Mouse (Mus musculus): ENCODE measurements around the gene Grm2. TPM values are rescaled to one million over a fixed set of nuclear protein-coding genes. Genes with fewer than 3 reads are reported as not detected.

The Grm2 gene
- polyA plus RNA-seq, 1 experiment from 2014 or later = 0.08 TPM

GRCm38 (mm10) chr9:106681026-106681425 is 25.1 kb upstream of the Grm2 start:
- Histone ChIP-seq H3K27me3 (replicated peaks; ENCODE audit: control insufficient read depth, insufficient read depth, low read length) (no peaks in the 10 kb centered on the region), H3K27ac (replicated peaks; ENCODE audit: low read depth, low read length) (no peak overlapping the region), H3K4me3 (ENCODE audit: low read depth, low read length) (no peak overlapping the region), H3K36me3 (ENCODE audit: control insufficient read depth, insufficient read depth, low read length) (peaks cover 46% of the 10 kb centered on the region), H3K9ac (ENCODE audit: low read depth, low read length) (no peak overlapping the region), H3K4me1 (ENCODE audit: control insufficient read depth, insufficient read depth, low read length) (peaks cover 7% of the 10 kb centered on the region; the same call in 1 of the 2 replicates), H3K4me2 (ENCODE audit: low read depth, low read length) (no peak overlapping the region), H3K9me3 (ENCODE audit: control insufficient read depth, low read length) (no peaks in the 10 kb centered on the region)
- ATAC-seq (ENCODE audit: low read depth) (no peak), DNase-seq (ENCODE audit: low spot score) (no peak)
- WGBS = 88% methylated on average over 9 of the region's 9 CpGs

DNA sequence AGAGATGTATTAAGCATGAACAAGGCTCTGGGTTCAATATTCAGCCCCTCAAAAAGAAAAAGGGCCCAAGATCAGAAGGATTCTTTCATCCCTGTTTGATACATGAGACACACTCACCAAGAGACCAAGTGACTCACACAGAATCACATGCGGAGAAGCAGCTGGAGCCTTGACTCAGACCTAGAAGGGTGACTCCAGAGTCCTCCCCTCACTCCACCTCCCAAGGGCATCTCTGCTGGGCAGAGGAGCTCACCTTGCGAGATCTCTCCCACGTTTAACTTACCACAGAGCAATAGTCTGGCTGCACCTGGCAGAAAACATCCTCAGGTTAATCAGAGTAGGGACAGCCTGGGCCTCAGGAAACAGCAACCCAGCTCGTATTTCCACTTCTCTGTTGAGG is 22.4 kb upstream of the Grm2 start:
- DNase-seq (ENCODE audit: low spot score) = no peak
- Histone ChIP-seq H3K4me2 (ENCODE audit: low read depth, low read length) (no peak overlapping the region), H3K27me3 (replicated peaks; ENCODE audit: control insufficient read depth, insufficient read depth, low read length) (no peaks in the 10 kb centered on the region), H3K27ac (replicated peaks; ENCODE audit: low read depth, low read length) (no peak overlapping the region), H3K4me1 (ENCODE audit: control insufficient read depth, insufficient read depth, low read length) (no peaks in the 10 kb centered on the region), H3K9ac (ENCODE audit: low read depth, low read length) (no peak overlapping the region), H3K36me3 (ENCODE audit: control insufficient read depth, insufficient read depth, low read length) (peaks cover 62% of the 10 kb centered on the region), H3K4me3 (ENCODE audit: low read depth, low read length) (no peak overlapping the region), H3K9me3 (ENCODE audit: control insufficient read depth, low read length) (no peaks in the 10 kb centered on the region)
- WGBS = 68% methylated on average over 4 of the region's 4 CpGs
- no peak for ATAC-seq (ENCODE audit: low read depth)

DNA sequence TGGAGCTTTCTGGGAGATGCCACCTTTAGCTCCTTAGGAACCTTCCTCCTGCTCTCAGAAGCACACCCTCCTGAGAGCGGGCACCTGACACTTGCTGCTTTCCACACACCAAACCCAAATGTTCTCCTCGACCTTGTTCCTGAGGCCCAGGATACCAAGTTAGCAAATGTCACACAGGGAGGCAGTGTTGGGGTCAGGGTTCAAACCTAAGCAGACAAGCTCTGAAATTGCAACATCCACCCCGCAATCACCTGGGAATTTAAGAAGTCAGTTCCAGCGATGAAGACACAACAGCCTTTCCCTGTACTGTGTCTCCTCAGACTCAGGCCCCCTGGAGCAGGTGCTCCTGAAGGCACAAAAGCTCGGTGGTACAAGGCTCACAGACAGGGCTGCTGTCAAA is 21.8 kb upstream of the Grm2 start:
- ATAC-seq (ENCODE audit: low read depth) (no peak), DNase-seq (ENCODE audit: low spot score) (no peak)
- 81% methylated on average over 5 of the region's 5 CpGs for WGBS
- no peak overlapping the region for H3K9ac ChIP-seq (ENCODE audit: low read depth, low read length)
- no peaks in the 10 kb centered on the region for H3K27me3 ChIP-seq (replicated peaks; ENCODE audit: control insufficient read depth, insufficient read depth, low read length)
- H3K4me1 ChIP-seq (ENCODE audit: control insufficient read depth, insufficient read depth, low read length) = no peaks in the 10 kb centered on the region
- H3K27ac ChIP-seq (replicated peaks; ENCODE audit: low read depth, low read length) = no peak overlapping the region
- no peak overlapping the region for H3K4me3 ChIP-seq (ENCODE audit: low read depth, low read length)
- no peak overlapping the region for H3K4me2 ChIP-seq (ENCODE audit: low read depth, low read length)
- peaks cover 66% of the 10 kb centered on the region for H3K36me3 ChIP-seq (ENCODE audit: control insufficient read depth, insufficient read depth, low read length)
- H3K9me3 ChIP-seq (ENCODE audit: control insufficient read depth, low read length) = no peaks in the 10 kb centered on the region

DNA sequence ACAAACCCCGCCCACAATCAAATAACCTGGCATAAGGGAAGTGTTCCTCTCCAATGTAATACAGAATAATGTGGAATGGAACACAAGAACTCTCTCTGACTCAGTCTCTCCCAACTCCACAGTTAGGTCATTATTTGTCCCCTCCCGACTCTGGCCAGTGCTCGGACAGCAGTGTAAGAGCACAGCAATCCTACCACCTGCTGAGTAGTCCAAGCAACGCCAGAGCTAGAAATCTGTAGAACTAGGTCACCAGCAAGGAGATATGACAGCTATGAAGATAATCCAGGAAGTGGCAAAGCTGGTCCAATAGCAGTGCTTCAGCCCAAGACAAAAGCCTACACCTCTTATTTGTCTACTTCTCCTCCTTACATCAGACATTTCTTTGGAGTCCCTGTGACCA is 20.7 kb upstream of the Grm2 start:
- Histone ChIP-seq H3K9ac (ENCODE audit: low read depth, low read length) (no peak overlapping the region), H3K4me1 (ENCODE audit: control insufficient read depth, insufficient read depth, low read length) (no peaks in the 10 kb centered on the region), H3K9me3 (ENCODE audit: control insufficient read depth, low read length) (no peaks in the 10 kb centered on the region), H3K27me3 (replicated peaks; ENCODE audit: control insufficient read depth, insufficient read depth, low read length) (no peaks in the 10 kb centered on the region), H3K36me3 (ENCODE audit: control insufficient read depth, insufficient read depth, low read length) (peaks cover 72% of the 10 kb centered on the region), H3K4me3 (ENCODE audit: low read depth, low read length) (no peak overlapping the region), H3K4me2 (ENCODE audit: low read depth, low read length) (no peak overlapping the region), H3K27ac (replicated peaks; ENCODE audit: low read depth, low read length) (no peak overlapping the region)
- DNase-seq (ENCODE audit: low spot score) (no peak), ATAC-seq (ENCODE audit: low read depth) (no peak)
- WGBS = 76% methylated on average over 4 of the region's 4 CpGs

DNA sequence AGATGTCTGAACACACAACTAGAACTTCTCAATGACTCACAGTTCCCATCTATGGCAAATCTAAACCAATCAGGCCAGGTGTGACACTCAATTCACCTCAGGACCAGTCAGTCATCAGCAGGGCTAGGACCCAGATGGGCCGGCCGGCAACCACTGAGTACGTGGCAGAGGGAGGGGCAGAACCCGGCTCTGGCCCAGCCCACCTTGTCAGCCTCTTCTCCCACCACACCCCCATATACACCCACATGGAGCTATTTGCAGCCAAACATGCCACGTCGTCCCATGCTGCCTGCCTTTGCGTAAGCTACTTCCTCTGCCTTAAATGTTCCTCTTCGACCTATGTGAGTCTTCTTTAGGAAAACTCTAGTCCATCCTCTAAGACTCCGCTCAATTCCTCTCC is 20.1 kb upstream of the Grm2 start:
- WGBS = 78% methylated on average over 8 of the region's 9 CpGs

DNA sequence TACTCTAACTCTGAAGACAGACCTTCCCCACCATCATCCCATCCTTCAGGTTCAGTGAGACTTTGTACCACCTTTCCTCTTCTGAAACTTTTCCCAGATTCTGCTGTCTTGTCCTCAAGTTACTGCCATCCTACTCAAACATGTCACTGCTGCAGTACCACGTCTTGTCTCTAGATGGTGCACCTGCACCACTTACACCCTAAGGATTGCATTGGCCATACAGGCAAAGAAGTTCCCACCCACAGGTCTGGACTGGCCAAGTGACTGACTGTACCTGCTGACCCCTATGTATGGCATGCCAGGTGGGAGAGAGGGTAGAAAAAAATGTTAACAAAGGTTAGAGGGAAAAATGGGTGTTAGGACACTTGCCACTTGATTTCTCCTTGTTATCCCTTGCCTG is 19.6 kb upstream of the Grm2 start:
- peak; percentile 60 for ATAC-seq (ENCODE audit: low read depth)
- Histone ChIP-seq H3K27me3 (replicated peaks; ENCODE audit: control insufficient read depth, insufficient read depth, low read length) (no peaks in the 10 kb centered on the region), H3K36me3 (ENCODE audit: control insufficient read depth, insufficient read depth, low read length) (peaks cover 71% of the 10 kb centered on the region)

More for the DNA sequence above, 20.1 kb upstream of the Grm2 start:
- ATAC-seq (ENCODE audit: low read depth) (no peak), DNase-seq (ENCODE audit: low spot score) (no peak)
- Histone ChIP-seq H3K4me1 (ENCODE audit: control insufficient read depth, insufficient read depth, low read length) (no peaks in the 10 kb centered on the region), H3K27me3 (replicated peaks; ENCODE audit: control insufficient read depth, insufficient read depth, low read length) (no peaks in the 10 kb centered on the region), H3K9me3 (ENCODE audit: control insufficient read depth, low read length) (no peaks in the 10 kb centered on the region), H3K9ac (ENCODE audit: low read depth, low read length) (no peak overlapping the region), H3K36me3 (ENCODE audit: control insufficient read depth, insufficient read depth, low read length) (peaks cover 72% of the 10 kb centered on the region), H3K4me2 (ENCODE audit: low read depth, low read length) (no peak overlapping the region), H3K4me3 (ENCODE audit: low read depth, low read length) (no peak overlapping the region), H3K27ac (replicated peaks; ENCODE audit: low read depth, low read length) (no peak overlapping the region)

DNA sequence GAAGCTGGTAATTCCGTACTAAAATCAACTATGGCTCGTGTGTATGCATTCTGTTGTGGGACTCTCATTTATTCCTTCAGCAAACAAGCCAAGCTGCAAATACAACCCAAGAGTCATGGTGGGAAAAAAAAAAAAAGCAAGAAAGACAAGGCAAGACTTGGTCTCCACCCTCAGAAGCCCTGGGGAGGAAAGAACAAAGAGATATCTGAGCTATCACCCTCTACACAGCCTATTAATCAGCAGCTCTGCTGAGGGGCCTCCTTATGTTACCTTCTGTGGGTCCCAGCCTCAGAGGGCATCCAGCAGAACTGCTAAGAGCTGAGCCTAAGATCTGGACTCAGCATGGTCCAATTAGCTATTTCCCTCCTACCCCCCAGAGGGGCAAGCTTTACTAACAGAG is 18.0 kb upstream of the Grm2 start:
- H3K4me1 ChIP-seq (ENCODE audit: control insufficient read depth, insufficient read depth, low read length) = no peaks in the 10 kb centered on the region
- no peaks in the 10 kb centered on the region for H3K9me3 ChIP-seq (ENCODE audit: control insufficient read depth, low read length)
- peaks cover 71% of the 10 kb centered on the region for H3K36me3 ChIP-seq (ENCODE audit: control insufficient read depth, insufficient read depth, low read length)
- H3K4me2 ChIP-seq (ENCODE audit: low read depth, low read length) = no peak overlapping the region
- no peaks in the 10 kb centered on the region for H3K27me3 ChIP-seq (replicated peaks; ENCODE audit: control insufficient read depth, insufficient read depth, low read length)
- H3K4me3 ChIP-seq (ENCODE audit: low read depth, low read length) = no peak overlapping the region
- no peak overlapping the region for H3K27ac ChIP-seq (replicated peaks; ENCODE audit: low read depth, low read length)
- DNase-seq (ENCODE audit: low spot score) (no peak), ATAC-seq (ENCODE audit: low read depth) (no peak)
- 78% methylated on average over 2 of the region's 2 CpGs for WGBS
- H3K9ac ChIP-seq (ENCODE audit: low read depth, low read length) = no peak overlapping the region

More for the DNA sequence above, 19.6 kb upstream of the Grm2 start:
- Histone ChIP-seq H3K4me2 (ENCODE audit: low read depth, low read length) (no peak overlapping the region), H3K27ac (replicated peaks; ENCODE audit: low read depth, low read length) (no peak overlapping the region), H3K9ac (ENCODE audit: low read depth, low read length) (no peak overlapping the region), H3K4me1 (ENCODE audit: control insufficient read depth, insufficient read depth, low read length) (no peaks in the 10 kb centered on the region), H3K4me3 (ENCODE audit: low read depth, low read length) (no peak overlapping the region), H3K9me3 (ENCODE audit: control insufficient read depth, low read length) (no peaks in the 10 kb centered on the region)
- peak; percentile 71 for DNase-seq (ENCODE audit: low spot score)
- WGBS = 0% methylated on average over 1 of the region's 1 CpGs

- WGBS = 81% methylated on average over 6 of the region's 6 CpGs
- Histone ChIP-seq H3K36me3 (ENCODE audit: control insufficient read depth, insufficient read depth, low read length) (peaks cover 76% of the 10 kb centered on the region), H3K4me1 (ENCODE audit: control insufficient read depth, insufficient read depth, low read length) (no peaks in the 10 kb centered on the region), H3K4me3 (ENCODE audit: low read depth, low read length) (no peak overlapping the region), H3K4me2 (ENCODE audit: low read depth, low read length) (no peak overlapping the region), H3K27ac (replicated peaks; ENCODE audit: low read depth, low read length) (no peak overlapping the region), H3K9me3 (ENCODE audit: control insufficient read depth, low read length) (no peaks in the 10 kb centered on the region), H3K9ac (ENCODE audit: low read depth, low read length) (no peak overlapping the region), H3K27me3 (replicated peaks; ENCODE audit: control insufficient read depth, insufficient read depth, low read length) (no peaks in the 10 kb centered on the region)
- ATAC-seq (ENCODE audit: low read depth) (no peak), DNase-seq (ENCODE audit: low spot score) (no peak)
Measured at GRCm38 (mm10) chr9:106664856-106665255, 9.0 kb upstream of the Grm2 start.

DNA sequence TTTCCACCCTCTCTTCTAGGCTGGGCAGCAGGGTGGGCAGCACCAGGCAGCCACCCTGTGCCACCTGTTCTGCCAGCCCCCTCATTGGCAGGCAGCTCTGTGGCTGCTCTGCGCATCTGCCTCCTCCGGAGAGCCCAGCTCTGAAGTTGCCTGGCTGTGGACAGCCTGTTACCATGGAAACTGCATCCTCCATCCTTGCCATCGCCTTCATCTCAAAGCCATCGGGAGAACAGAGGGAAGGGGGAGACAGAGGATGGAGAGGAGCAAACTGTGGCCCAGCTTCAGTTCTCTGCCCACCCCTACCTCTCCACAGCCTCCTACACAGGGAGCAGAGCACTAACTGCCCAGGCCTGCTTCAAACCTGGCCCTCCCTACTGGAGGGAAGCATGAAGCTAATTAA is 8.6 kb upstream of the Grm2 start:
- 81% methylated on average over 4 of the region's 4 CpGs for WGBS
- H3K27me3 ChIP-seq (replicated peaks; ENCODE audit: control insufficient read depth, insufficient read depth, low read length) = no peaks in the 10 kb centered on the region
- DNase-seq (ENCODE audit: low spot score) (no peak), ATAC-seq (ENCODE audit: low read depth) (no peak)
- no peak overlapping the region for H3K9ac ChIP-seq (ENCODE audit: low read depth, low read length)
- no peak overlapping the region for H3K4me3 ChIP-seq (ENCODE audit: low read depth, low read length)
- H3K4me1 ChIP-seq (ENCODE audit: control insufficient read depth, insufficient read depth, low read length) = no peaks in the 10 kb centered on the region
- H3K4me2 ChIP-seq (ENCODE audit: low read depth, low read length) = no peak overlapping the region
- H3K36me3 ChIP-seq (ENCODE audit: control insufficient read depth, insufficient read depth, low read length) = peaks cover 74% of the 10 kb centered on the region
- no peaks in the 10 kb centered on the region for H3K9me3 ChIP-seq (ENCODE audit: control insufficient read depth, low read length)
- H3K27ac ChIP-seq (replicated peaks; ENCODE audit: low read depth, low read length) = no peak overlapping the region

Data from embryonic facial prominence, embryonic 14.5 days (tissue).